Mouse (Mus musculus) urinary bladder, postnatal 25 days (tissue): ENCODE results near the gene Aaed1.
A peak's percentile ranks its signal among the peaks of the same experiment; 100 is the strongest.
"Not testable (repeated sequence)": the region's sequence is repeated elsewhere in the genome, so short reads cannot be mapped to it uniquely, and the experiment has no call there.

Source experiments
- DNase-seq: peaks from one replicate; pipeline ENCODE4 v3.0.0; 2022; ENCODE audit warnings: low spot score

Aaed1 gene

GRCm38 (mm10) chr13:64307508-64307907, 5.0 kb downstream of the Aaed1 start:
- no peak for DNase-seq

DNA sequence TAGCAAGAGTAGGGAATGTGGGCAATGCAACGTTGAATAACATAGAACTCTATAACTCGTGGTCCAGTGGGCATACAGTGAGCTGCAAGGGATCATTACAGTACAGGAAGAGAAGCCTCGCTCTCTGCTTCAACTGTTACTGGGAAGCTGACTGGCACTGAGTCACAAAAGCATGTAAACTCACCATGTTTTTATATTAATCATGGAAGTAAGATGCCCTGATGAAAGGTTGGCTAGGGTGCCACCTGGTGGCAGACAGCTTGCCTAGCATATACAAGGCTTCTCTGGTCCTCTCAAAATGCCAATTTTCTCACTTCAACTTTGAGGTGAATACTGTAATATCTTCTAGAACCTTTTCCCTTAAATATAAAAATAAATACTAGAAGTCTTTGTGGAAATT, 6.4 kb downstream of the Aaed1 start:
- peak; percentile 55 for DNase-seq

DNA sequence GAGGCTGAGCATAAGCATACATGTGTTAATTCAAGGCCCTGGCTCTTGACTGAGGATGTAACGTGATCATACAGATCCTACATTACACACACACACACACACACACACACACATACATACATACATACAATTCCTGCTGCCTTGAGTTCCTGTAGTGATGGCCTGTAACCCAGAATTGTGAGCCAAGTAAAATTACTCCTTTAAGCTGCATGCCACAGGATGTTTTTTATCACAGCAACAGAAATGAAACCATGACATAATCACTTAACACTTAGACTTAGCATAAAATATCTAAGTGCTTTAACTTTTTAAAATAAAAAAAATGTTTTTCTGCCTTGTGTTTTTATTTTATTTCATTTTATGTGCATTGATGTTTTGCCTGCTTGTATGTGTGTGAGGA, 13.4 kb downstream of the Aaed1 start:
- DNase-seq: no peak

DNA sequence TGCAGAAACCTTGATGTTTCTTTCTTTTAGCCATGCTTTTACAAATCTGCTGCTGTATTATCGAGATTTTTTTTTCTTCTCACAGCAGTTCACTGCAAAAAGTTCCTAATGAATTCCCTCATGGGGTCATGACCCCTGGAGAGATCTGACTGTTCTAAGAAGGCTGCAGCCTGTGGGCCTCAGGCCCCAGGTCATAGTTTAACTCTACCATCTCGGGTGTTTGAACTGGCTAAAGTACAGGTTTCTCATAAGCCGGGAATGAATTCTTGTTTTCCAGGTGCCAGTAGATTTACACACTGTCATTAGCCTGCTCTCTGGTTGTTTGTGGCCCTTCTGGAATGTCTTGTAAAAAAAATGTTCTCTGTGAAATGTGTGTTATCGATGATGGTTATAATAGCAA, 25.7 kb downstream of the Aaed1 start:
- no peak for DNase-seq

DNA sequence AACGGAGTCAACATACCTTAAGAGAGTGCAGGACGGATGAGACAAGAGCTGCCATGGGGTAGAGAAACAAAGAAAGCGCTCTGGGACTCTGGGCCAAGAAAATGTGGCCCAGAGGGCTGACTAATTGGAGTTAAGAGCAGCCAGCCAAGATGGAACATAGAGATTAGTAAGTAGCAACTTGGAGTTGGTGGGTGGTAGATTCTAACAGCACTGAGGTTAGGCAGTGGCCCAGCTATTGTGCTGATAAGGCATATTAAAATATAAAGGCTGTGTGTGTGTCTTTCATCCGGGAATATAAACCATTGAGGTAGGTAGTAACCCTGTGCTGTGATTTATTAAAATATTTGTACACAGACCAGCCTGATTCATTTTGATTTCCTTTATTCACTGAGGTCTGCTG, 26.2 kb downstream of the Aaed1 start:
- no peak for DNase-seq

DNA sequence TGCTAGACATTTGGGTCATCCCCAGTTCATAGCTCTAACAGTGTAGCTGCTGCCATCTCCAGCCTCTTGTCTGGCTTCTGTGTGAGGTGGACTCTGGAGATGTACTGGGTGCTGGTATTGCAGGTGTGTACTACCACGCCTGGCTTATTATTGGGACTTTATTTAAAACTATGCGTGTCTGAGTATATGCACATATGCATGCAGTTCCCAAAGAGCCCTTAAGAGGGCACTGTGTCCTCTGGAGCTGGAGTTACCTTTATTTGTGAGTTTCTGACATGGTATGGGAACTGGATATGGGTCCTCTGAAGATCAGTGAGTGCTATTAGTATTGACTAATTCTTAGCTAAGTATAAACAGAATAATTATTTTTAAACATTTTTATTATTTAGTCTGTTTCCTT, 27.8 kb downstream of the Aaed1 start:
- DNase-seq: no peak

DNA sequence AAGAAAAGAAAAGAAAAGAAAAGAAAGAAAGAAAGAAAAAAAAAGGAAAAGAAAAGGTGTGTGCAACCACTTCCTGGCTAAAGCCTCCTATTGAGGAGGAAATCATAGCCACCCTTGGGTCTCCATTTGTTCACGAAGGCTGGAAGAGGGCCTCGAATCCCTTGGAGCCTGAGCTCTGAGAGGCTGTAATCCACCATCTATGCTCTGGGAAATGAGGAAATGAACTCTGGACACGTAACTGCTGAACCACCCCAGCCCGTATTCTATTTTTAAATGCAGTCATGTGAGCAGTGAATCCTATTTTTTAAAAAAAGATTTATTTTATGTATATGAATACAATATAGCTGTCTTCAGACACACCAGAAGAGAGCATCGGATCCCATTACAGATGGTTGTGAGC, 31.6 kb downstream of the Aaed1 start:
- DNase-seq: no peak

- no peak for DNase-seq
Observed at GRCm38 (mm10) chr13:64275754-64276127, 36.8 kb downstream of the Aaed1 start.

DNA sequence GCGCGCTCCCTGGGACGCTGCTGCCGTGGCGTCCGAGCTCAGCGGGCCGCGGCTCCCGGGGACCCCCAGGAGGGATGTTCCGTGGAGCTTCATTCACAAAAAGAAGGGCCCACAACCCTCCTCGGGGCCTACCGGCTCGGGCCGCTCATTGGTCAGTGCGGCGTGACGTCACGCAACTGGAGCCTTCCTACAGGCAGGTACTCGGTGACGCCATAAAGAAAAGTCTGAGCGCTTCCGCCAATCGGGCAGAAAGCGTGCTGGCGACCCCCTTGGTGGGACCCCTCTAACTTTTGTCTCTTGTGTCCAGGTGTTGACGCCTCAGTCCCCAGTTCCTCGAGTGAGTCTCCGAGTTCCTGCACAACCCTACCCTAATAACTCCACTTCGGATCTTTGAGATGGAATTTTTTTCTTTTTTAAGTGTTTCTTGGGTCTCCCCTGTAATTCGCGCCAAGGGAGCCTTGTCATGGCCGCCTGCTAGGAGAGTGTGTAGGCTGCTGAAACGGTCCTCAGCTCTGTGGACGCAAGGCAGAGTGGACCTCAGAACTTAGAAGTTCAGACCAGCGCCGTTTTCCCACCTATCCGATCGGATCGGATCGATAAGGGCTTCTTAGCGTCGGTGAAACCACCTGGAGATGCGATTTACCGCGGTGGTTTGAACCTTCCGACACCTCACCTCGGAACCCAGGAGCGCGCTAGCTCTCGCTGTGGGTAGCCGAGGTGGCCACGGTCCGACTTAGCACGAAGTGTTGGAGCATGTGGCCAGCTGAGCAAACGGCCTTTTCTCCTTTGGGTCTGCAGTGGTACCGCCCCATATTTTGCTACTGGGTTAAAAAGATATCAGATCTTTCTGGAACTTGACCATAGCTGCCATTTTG, 37.4 kb downstream of the Aaed1 start, which contains the start of gene Cdc14b:
TSS of gene Cdc14b (minus strand) at position 412 of the 875 bp plus-strand sequence.
- DNase-seq: peak; percentile 58

GRCm38 (mm10) chr13:64273891-64274844, 38.3 kb downstream of the Aaed1 start:
- DNase-seq: peak; percentile 25

DNA sequence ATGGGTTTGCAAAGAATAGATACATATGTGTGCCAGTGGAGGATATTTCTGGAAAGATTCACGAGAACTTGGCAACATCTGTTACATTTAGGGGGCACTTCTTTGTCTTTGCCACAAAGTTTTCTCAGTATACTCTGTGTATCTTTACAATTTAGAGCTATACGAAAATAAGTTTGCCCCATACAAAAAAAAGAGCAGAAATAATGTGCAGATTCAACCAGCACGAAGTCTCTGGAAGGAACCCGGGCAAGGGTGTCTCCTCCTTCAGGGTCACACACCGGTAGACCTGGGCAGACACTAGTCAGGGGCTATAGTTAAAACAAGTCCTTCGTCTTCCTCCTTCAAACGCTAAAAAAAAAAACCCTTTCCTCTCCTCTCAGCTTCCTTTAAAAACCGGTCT, 39.2 kb downstream of the Aaed1 start:
- DNase-seq: no peak

DNA sequence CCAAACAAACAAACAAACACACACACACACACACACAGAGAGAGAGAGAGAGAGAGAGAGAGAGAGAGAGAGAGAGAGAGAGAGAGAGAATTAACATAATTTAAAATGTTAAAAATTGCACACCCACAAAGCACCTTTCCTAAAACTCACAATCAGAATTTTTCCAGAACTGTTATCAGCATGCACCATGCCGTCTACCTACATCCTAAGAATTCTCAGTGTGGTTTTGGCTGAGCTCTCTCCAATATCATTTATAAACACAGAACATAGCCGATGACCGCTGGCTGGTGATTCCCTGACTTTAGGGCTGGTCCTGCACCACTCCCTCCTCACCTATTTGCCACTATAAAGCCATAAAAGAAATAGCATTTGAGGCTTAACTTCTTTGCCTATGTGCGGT, 44.1 kb downstream of the Aaed1 start:
- DNase-seq: no peak

- DNase-seq: no peak
Observed at GRCm38 (mm10) chr13:64267151-64267550, 45.4 kb downstream of the Aaed1 start.

DNA sequence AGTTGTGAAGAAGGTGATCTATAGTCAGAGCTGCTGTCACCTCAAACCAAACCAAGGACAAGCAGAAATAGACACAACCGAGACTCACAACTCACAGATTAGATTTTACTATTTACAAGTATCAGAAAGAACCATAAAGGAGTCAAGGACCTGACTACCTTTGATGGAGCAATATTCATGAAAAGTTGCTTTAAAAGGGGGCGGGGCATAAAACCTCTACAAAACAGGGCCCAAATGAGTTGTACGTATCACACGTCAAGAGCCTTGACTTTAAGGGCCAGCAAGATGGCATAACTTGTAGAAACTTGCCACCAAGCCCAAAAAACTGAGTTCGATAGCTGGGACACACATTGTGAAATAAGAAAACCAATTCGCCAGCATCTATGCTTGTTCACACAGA, 47.9 kb downstream of the Aaed1 start:
- DNase-seq: no peak

DNA sequence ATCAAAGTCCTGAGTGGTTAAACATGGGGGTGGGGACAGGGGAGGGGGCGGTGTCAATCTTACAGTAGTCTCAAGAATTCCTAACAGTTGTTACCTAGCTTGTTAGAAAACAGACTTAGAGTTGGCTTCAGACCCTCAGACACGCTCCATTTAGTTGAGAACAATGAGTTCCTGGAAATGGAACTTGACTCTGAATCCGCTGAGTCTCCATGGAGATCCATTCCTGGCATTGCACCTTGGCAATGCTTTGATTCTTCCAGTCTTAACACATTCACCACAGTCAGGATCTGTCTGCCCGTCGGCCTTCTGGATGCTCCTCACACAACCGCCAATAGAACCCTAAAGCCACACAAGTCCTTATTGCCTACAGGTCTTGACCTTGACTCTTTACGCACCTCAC, 52.6 kb downstream of the Aaed1 start:
- DNase-seq: no peak

- no peak for DNase-seq
Observed at GRCm38 (mm10) chr13:64258516-64258821, 54.0 kb downstream of the Aaed1 start.

DNA sequence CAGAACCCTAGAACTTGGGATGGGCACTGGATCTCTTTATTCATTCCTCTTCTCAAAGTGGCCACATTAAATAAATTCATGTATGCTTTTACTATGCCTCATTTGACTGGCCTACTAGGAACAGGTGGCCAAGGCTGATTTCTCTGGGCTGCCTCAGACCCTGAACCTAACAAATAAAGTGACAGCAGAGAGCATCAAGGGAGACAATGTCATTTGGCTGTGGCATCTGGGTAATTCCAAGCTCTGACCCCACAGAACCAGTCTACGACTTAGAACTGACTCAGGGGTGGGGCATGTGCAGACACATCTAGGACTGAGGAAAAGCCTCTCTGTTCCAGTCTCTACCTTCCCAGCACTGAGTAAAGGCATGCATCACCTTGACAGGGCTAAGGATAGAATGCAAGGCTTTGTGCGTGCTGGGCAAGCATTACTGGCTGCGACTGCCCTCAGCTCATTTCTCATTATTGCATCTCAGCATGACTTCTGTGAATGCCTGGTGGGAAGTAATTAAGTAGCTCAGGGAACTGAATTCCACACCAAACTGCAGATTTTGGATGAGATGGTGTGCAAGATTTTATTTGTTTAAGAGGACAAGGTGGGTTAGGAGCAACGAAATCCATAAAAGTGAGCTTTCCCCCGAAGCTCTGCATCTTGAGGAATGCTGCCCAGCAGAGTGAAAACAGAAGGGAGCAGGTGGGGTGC, 54.5 kb downstream of the Aaed1 start:
- DNase-seq: no peak

- DNase-seq: no peak
Observed at GRCm38 (mm10) chr13:64257010-64257813, 55.3 kb downstream of the Aaed1 start.

DNA sequence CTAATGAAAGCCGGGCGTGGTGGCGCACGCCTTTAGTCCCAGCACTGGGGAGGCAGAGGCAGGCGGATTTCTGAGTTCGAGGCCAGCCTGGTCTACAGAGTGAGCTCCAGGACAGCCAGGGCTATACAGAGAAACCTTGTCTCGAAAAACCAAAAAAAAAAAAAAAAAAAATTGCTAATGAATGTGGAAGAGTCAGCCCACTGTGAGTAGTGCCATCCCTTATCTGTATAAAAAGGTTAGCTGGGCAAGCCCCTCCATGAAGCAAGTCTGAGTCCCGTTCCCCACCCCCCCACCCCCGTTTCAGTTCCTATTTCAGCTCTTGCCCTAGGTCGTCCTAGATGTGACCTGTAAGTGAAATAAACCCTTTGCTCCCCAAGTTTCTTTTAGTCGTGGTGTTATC, 58.3 kb downstream of the Aaed1 start:
- DNase-seq: not testable (repeated sequence)

GRCm38 (mm10) chr13:64253697-64254096, 58.8 kb downstream of the Aaed1 start:
- no peak for DNase-seq

DNA sequence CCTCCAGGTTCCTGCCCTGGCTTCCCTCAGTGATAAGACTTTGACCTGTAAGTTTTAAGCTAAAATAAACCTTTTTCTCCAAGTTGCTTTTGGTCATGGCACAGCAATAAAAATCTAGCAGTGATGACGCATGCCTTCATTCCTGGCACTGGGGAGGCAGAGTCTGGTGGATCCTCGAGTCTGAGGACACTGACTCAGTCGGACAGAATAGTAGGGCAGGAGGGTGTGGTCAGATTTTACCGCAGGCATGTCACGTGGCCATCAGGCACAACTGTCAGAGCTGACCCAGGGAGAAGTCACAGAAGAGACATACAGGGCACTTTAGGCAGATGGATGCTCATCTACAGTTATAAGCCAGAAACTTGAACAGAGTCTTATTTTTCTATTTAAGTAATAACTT, 60.4 kb downstream of the Aaed1 start:
- DNase-seq: no peak

DNA sequence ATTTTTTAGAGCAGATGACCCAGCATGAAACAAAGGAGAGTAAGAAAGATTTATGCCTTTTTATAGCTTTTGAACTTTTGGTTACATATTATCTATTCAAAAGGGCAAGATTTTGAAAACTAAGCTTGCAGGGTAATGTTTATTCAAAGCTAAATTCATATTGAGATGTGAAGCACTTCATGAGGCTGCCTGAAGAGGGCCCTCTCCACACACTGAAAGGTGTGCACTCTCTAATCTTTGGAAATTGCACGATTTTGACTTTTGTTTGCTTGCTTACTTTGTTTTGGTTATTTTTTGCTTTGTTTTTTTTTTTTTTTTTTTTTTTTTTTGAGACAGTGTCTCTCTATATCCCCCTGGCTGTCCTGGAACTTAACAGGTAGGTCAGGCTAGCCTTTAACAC, 62.1 kb downstream of the Aaed1 start:
- DNase-seq: no peak
